Mouse (Mus musculus) v-Abl transformed pro-B cells (cell line): ENCODE measurements around the gene Lrmda.

ENCODE experiments used
- in situ Hi-C, 2 experiments: fragments of 400-800 bp; cut with MboI; formaldehyde crosslinking; loops; one replicate each; pipeline ENCODE4 v1.15.1; 2025; ENCODE audit not compliant: unreplicated experiment in 2 of 2

The Lrmda gene

DNA sequence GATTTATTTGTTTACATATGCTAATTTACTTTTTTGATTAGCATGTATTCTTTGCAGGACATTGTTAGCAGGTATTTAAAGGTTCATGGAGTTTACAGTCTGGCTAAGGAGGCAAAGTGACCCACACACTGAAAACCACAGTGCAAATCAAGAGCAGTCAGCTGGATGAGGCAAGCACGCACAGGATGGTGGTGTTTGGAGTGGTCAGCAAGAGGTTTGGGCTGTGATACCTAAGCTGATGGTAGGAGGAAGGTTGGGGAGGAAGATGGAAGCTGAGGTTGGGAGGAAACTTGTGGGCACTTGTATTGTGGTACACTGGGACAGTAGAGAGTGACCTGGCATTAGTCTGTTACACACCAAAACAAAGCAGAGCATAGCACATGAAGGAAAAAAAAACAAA, 191.1 kb downstream of the Lrmda start:
- in situ Hi-C loops, result no loop called here

DNA sequence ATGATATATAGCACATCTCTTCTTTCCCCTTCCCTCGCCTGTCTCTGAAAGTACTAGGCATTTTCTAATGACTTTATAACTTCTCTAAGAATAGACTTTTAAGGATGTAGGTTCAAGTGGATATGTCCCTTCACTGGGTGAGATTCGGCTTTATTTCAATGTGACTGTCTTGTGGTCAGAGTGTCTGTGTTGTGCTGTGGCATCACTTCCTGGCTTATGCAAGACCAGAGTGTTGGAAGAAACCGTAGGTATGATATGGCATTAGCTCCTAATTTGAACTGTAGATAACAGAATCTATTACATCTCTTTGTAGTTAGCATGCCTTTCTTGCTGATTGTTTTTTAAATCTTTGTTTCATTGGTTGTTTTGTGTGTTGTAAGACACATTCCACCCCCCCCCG, 198.7 kb downstream of the Lrmda start:
- in situ Hi-C loops, result no loop called here

DNA sequence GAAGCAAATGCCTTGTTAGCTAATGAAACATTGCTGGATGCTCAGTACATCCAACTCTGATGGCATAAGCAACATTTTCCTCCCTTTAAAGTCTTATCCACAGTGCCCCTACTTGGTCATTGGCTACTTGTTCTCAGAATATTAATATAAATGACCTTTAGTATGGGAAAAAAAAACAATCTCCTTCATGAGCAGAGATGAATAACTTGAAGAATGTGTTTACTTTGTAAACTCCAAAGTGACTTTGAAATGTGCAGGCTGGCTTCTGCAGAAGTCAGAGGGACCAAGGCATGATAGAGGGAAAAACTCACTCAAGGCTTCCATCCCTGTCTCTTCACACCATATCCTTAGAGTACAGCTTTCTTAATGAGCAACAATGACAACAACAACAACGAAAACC, 202.5 kb downstream of the Lrmda start:
- in situ Hi-C loops, result no loop called here

DNA sequence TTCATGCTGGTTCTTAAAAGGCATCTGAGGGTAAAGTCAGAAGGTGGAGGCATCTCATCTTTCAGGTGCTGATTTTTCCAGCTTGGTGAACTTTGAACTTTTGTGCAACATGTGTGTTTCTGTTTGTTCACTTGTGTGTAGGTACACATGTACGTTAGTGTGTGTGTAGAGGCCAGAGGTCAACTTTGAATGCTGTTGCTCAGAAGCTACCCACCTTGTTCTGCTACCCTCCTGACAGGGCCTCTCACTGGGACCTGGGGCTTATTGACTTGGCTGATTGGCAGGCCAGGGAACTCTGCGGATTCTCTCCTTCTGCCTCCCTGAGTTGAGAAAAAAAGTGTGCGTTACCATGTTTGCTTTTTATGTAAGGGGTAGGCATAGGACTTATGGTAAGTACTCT, 203.1 kb downstream of the Lrmda start:
- in situ Hi-C loops, result no loop called here

DNA sequence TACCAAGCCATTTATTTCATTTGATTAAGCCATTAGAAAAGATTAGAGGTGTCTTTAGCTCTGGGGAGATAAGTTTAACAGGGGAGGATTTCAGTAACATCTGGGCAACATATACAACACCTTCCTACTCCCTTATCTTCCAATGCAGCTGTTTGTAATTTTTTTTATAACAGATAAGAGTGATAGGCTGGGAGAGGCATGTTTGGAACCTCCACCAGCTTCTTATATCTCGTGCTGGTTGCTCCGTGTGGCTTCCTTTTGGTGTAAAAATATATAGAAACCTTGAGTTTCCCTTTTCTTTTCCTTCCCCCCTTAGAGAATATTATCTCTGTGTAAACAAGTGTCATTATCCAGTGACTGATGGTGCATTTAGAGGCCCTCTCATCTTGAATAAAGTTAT, 206.7 kb downstream of the Lrmda start:
- in situ Hi-C loops, result no loop called here

DNA sequence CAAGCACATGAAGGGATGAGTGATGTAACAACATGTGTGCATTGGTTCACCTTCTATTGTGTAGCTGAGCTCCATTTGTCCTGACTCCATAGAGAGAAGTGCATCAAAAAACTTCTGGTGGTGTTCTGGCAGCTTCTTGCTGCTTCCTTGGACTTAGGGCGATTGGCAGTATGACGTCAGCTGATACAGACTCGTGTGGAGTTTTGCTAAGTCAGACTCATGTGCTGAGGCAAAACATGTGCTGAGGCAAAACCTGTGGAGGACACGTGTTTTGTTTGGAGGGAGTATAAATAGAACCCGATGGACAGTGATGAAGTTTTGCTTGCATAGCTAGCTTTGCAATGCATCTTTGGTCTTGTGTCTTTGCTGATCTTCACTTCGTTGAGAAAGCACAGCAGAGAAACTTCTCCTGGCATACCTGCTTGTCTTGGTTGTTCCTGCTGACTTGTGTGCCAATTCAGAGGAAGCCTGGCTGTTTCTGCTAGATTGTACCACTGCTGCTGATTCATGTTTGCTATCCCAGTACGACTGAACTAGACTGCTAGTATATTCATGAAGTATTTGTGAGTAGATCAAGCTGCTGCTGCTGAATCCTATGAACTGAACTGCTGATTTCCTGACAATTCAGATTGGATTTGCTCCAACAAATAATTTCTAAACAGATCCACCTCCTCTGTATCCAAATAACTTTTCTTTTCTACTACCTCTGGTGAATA, 208.9 kb downstream of the Lrmda start:
- in situ Hi-C loops, result no loop called here

DNA sequence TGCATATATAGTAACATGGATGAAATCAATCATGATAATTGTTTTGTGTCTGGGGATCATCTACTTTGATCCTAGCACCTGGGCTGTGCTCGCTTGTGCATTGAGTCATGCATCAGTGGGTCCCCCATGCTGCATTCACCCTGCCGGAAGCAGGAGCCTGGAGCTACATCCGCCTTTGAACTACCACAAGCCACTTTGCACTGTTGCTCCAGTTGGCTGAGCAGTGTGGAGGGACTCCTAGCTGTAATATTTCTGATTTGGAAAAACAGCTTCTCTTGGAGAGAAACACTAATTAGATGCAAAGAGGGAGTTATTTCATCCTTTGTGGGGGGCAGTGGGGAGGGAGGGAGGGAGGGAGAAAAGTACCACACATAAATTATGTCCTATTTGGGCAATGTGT, 220.8 kb downstream of the Lrmda start:
- in situ Hi-C loops, result no loop called here

DNA sequence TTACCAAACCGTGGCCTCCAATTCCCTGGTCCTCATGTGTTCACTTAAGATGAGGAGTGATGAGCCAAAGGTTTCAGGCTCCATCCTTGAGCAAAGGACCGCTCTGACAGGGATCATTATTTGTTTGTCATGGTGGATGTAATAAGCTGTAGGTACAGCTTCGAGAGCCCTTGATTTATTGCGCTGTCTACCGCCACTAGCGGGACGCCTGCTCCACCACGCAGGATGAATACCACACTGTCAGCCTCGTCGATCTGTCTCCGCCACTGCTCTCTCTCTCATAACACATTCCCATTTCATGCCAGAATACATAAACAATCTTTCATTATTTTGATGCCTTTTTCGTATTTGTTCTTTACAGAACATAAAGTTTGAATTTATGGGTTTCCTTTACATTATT, 235.9 kb downstream of the Lrmda start:
- in situ Hi-C loops, result no loop called here

DNA sequence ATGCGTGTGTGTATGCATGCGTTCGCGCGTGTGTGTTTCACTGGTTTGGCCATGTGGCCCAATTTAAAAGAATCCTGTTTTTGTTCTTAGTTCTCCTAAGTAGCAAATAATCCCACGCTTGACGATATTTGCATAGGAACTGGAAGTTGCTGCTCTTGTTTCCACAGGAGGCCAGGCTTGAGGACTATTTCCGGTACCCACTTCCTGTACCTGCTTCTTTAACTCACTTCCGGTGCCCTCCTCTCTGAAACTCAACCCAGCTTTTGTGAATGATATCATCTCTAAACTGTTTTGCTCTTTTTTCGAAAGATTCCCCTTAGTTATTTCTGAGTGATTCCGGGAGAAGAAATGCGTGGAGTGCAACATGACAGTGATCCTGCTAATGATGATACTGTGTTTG, 236.8 kb downstream of the Lrmda start:
- in situ Hi-C loops, result no loop called here

DNA sequence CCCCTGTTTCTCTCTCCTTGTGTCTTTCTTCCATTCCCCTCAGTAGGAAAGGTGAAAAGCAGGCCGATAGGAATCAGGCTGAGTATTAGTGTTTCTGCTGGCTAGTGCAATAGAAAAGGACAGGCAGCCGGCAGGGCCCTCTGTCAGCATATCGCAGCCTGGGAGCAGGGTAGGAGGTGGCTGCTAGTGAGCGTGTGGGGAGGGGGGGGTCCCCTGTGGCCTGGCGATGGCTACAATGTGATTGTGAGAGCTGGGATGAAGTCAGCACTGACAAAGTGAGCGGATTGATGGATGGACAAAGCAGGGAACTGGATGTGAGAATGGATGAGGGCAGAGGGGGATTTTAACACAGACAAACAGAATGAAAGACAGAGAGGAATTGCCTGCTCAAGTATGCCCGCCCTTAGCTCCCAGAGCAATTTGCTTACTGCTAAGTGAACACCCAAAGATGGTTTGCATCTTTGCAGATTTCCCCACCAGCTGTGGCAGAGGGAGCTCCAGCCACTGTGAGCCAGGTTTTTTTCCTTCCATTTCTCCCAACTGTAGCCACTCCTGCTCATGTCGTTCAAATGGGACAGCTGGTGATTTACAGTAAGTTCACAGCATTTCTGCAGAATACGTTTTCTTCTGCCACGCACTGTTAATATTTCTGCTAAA, 240.0 kb downstream of the Lrmda start:
- in situ Hi-C loops, result no loop called here

DNA sequence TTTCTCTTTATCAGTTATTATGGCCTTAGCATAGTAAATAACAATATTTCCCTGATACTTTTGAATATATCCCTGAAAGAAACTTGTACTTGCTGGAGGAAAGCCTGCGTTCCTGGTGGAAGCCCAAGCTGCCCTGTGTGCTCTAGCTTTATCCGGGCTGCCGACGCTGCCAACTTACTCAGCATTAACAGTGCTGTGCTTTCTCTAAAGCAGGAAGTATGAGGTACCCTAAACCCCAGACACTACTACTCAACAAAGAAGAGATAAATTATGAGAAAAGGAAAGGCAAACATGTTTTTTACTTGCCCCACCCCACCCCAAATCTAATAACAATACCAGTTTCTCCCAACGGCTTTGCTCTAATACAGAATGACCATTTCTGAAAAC, 240.5 kb downstream of the Lrmda start:
- in situ Hi-C loops, result no loop called here

DNA sequence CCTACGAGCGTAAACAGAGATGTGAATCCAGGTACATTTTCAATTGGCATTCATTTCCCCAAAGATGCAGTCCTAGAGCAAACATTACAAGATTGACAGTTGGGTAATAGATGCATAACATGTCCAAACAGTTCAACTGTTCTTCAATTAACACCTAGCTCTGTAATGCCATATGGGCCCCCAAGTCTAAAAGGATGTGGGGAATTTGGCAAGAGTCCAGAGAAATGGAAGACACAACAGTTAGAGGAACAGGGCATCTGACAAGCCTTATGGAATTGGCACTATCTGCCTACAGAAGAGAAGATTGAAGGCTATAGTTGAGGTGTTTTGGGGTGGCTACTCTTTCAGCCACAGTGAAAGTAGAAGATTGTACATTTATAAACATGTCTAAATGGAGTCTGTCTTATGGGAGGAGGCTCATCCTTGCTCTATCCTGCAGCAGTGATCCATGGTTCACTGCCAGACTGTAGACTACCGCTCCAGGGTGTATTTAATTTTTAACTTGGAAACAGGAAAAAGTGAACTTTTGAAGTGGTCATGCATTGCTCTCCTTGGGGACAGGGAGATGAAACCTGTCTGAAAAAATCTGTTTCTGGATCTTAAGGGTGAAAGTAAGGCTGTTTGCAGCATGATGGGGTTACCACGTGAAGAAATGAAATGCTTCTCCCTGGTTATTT, 245.9 kb downstream of the Lrmda start:
- in situ Hi-C loops, result no loop called here

DNA sequence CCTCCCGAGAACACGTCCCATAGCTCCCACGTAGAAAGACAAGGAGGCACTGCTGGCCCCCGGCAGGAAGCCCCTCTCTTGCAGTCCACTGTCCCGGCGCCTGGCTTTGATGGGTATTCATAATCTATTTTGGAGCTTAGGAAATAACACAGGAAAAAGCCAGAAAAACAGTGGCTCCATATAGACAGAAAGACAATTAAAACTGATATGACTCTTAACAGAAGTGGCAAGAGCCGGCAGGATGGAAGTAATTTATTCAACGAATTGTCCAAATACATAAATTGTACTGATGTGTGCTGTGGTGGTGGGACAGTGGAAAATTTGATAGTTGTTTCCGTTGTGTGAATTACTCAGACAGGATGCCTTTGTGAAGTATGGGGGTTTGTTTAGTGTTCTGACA, 250.3 kb downstream of the Lrmda start:
- in situ Hi-C loops, result no loop called here

DNA sequence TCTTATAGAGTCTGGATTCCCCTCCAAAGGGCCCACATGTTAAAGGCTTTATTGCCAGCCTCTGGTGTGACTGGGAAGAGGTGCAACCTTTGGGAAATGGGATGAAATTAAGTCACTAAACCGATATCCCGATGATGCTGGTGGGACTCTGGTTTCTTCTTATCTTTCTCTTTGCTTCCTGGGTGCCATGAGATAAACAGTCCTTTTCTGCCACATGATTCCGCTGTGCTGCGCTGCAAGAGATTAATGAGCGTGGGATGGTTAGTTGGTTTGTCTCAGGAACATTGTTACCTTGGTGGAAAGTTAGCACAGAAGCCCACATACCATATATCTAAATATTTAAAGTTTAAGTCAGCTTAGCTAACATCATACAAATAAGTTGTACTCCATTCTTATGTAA, 258.5 kb downstream of the Lrmda start:
- in situ Hi-C loops, result no loop called here

DNA sequence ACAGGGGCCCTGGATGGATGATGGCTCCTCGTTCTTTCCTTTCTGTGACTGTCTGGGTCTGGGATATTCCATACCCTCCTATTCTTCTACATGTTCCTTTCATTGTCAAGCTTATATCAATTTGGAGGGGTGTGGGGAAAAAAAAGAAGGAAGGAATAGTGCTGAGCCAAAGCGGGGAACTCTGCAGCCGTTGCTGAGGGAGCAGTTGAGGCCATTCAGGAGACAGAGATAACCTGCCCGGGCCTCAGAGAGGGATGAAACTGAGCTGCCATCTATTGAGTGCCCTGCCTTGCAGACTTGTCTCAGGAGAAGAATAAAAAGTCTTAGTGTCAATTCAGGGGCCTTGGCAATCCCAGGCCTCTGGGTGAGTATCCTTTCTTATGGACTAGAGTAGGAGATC, 260.1 kb downstream of the Lrmda start:
- in situ Hi-C loops, result no loop called here

DNA sequence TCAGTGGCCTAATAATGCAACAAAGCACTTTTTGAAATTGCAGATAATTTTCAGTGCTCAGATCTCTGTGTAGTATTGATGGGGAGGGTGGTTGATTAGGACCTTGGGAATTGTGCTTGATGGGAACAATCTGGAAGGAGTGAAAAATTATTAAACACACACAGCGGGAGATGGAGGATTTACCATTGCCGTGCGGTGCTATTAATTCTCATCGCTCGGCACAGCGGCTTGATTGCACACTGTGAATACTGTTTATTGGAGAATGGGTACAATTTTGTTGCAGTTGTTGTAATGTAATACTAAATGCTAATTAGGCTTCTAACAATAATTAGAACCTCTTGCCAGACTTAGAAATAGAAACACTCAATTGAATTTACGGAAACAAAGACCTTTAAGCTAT, 262.1 kb downstream of the Lrmda start:
- in situ Hi-C loops, result no loop called here

DNA sequence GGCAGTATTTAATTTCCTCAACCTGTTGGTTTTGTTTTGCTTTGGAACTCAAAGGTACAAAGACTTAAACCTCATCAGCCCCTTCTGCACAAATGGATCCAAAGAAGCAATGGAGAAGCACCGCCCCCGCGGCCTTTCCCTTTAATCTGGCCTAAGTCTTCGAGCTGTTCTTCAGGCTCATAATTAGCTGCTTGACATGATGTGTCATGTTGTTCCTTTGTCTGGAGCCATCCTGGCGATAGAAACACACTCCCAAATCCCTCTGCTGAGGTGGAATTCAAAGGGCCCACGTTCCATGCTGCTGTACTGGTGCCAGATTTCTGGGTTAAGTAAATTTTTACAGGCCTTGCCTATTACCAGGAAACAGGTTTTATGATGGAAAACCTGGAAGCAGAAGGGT, 263.3 kb downstream of the Lrmda start:
- in situ Hi-C loops, result no loop called here

DNA sequence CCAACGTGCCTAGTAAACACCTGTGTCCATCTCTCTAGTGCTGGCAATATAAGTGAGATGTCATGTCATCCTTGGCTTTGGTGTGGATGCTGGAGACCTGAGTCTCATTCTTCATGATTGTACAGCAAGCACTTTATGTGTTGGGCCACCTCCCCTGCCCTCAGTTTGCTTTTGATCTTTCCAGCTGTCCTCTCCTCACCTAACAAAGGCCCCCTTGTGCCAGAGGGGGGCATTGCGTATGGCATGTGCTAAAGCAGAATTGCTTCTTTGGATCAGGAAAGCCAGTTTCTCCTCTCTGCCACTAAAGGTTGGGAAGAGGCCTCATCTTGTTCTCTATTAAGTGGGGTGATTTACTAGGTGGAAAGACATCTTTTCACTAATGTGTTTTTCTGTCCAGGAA, 264.2 kb downstream of the Lrmda start:
- in situ Hi-C loops, result no loop called here

DNA sequence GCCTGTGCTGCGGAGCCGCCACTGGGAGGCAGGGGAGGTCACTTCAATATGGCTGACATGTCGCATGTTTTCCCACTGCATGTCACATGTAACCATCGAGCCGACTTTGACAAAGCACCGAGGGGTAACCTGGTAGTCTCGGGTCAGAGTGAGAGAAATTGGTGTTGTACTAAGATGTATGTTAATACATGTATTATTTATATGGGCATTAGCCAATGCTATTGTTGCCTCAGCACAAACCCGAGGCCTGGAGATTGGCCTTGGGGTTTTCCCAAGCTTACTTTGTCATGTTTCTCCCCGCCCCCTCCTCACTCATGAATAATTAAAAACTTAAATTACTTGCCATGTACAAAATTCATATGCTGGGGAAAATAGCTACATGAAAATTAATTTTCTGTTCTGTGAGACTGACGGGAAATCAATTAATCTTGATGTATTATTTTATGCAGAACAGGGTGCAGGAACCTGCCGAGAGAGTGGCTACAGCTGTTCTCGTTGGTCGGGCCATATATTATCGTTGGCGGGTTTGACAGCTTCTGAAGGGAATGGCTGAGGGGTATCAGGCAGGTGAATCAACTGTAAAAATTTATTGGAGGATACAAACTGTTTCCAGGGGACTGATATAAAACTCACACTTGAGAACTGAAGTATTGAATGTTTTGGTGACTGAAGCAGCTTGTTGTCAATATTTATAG, 265.5 kb downstream of the Lrmda start:
- in situ Hi-C loops, result no loop called here

DNA sequence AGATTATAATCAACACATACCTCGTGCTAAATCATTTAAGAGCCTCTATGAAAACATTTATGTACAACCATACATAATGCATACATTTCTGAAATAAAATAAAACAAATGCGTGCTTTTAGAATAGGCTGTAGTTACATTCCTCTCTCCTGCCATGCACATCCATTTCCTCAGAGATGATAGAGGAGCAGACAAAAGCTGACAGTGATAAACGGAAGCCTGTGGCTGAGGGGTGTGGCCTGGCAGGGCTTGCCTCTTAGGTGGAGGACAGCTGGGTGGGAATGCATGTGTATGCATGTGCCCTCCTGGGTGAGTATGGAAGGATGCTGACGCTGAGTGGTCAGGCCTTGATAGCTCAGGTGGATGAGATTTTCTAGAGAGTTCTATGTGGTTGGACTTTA, 266.3 kb downstream of the Lrmda start:
- in situ Hi-C loops, result no loop called here

DNA sequence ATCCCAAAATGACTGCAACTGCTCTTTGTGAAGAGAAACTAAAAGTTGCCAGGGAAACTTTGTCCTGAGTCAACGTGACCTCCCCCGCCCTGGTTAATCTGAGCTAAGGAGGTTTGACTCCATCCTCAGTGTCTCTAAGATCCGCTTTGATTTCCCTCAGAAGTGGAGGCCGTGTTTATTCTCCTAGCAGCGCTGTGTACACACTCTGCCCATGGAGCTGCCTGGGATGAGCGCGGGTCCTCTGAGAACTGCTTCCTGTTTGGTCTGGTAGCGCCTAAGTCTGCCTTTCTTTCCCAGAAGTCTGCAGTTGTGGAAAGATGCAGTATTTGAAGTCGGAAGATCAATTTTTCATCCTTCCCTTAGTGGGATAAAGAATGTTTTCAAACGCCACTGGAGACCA, 268.7 kb downstream of the Lrmda start:
- in situ Hi-C loops, result no loop called here
